Mouse (Mus musculus): ENCODE data around the gene Mt3. TPM values are rescaled to one million over a fixed set of nuclear protein-coding genes. Genes with fewer than 3 reads are reported as not detected.

Gene Mt3
- polyA plus RNA-seq (2012; ENCODE audit: insufficient read depth, low replicate concordance) = not detected in 2 replicates

DNA sequence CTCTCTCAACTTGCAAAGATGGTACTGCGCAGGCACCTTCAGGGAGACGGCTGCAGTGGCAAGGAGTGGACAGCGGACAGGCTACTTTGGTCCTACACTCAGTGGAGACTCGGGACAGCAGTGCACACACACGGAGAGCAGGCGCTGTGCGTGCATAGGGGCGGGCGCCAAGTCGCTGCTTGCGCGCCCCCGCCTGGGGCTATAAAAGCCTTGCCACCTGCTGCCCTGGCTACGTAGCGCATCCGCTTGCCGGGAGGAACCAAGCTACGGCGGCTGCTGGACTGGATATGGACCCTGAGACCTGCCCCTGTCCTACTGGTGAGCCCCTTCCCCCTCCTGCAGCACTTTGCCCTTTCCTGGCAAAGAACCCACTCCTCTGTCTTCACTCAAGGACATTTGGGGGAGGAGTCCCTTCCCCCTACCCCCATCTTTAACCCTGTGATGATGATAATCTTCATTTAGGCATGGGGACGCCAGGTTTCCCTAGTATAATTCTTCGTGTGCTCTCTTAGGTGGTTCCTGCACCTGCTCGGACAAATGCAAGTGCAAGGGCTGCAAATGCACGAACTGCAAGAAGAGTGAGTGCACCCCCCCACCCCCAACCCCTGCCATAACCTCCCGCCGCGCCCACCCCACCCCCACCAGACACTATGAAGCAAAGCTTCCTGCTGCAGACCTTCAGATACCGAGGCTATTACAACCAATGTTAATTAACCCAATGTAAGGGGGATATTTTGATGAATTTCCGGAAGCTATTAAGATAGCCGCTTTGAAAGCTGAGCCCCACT, at the start of gene Mt3:
Gene Mt3, plus strand, starts transcription at position 95 of the 788 bp plus-strand sequence.
- H3K9me3 ChIP-seq = no peaks in the 10 kb centered on the region
- TF ChIP-seq GATA1 (IDR thresholded peaks at IDR 0.05; ENCODE audit: borderline replicate concordance, low read length) (no peak), FLI1 (IDR thresholded peaks at IDR 0.05; ENCODE audit: low read length) (no peak)
- peak within 1 kb of the TSS; percentile 89 for H3K4me3 ChIP-seq (replicated peaks)
- H3K36me3 ChIP-seq (replicated peaks; ENCODE audit: low read length) = no peaks in the 10 kb centered on the region
- peaks cover 37% of the 10 kb centered on the region for H3K4me1 ChIP-seq
- peaks cover 55% of the 10 kb centered on the region for H3K27me3 ChIP-seq (replicated peaks)

DNA sequence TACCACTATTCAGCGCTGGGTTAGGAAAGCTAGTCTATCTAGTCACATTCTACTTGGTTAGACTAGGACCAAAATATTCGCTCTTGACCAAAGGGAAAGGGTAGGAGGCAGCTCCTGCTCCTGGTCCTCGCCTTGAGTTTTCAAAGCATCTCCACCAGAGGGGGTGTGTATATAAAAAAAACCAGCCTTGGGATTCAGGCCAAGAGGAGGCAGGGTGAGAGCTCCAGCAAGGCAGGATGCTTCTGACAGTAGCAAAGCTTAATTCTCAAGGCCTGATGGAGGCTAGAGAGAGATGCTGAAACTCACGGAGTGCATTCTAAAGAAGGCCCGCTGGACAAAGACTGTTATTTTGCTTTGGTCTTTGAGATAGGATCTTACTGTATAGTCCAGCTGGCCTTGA, 48.3 kb upstream of the Mt3 start:
- TF ChIP-seq GATA1 (IDR thresholded peaks at IDR 0.05; ENCODE audit: borderline replicate concordance, low read length) = no peak
- H3K27me3 ChIP-seq (replicated peaks) = peaks cover 27% of the 10 kb centered on the region
- no peaks in the 10 kb centered on the region for H3K36me3 ChIP-seq (replicated peaks; ENCODE audit: low read length)
- H3K9me3 ChIP-seq = peaks cover 3% of the 10 kb centered on the region; the same call in 1 of the 2 replicates
- no peak overlapping the region for H3K4me3 ChIP-seq (replicated peaks)
- H3K4me1 ChIP-seq = peaks cover 19% of the 10 kb centered on the region

DNA sequence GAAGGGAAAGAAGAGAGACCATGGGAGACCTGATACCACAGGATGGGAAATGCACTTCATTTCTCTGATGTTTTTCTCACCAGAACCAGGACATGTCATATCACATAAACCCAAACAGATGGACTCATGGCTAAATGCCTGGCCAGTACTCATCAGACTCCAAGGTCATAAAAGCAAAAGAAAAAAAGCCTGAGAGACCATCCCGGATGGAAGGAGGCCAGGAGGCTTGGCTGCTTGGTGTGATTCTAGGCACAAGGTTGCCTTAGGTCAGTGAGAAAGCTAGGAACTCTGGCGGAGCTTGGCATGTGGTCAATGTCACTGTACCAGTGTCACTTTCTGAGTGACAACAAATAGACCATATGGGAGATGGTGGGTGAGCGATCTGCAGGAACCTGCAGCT, 44.5 kb upstream of the Mt3 start:
- peaks cover 39% of the 10 kb centered on the region for H3K4me1 ChIP-seq
- H3K9me3 ChIP-seq = peaks cover 3% of the 10 kb centered on the region; the same call in 1 of the 2 replicates
- TF ChIP-seq FLI1 (IDR thresholded peaks at IDR 0.05; ENCODE audit: low read length) (no peak), GATA1 (IDR thresholded peaks at IDR 0.05; ENCODE audit: borderline replicate concordance, low read length) (no peak)
- peaks cover 7% of the 10 kb centered on the region for H3K27me3 ChIP-seq (replicated peaks)
- no peak overlapping the region for H3K4me3 ChIP-seq (replicated peaks)
- H3K36me3 ChIP-seq (replicated peaks; ENCODE audit: low read length) = no peaks in the 10 kb centered on the region

DNA sequence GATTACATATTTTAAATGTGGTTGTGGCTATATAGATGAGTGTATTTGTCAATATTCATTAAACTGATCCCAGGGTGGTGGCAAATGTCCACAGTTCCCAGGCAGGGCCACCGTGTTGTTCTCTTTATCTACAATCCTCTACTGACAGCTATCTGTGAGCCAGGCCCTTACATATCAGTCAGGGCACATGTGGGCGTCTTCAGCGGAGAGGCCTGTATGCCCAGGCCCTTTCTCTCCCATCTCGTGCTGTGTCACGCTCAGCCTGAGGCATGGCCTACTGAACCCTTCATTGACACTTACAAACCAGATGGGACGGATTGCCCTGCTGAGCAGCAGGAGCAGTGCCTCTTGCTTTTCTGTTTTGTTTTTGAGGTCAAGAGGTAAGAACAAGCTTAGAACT, 43.0 kb upstream of the Mt3 start:
- no peak for TF ChIP-seq GATA1 (IDR thresholded peaks at IDR 0.05; ENCODE audit: borderline replicate concordance, low read length)
- no peak for TF ChIP-seq FLI1 (IDR thresholded peaks at IDR 0.05; ENCODE audit: low read length)
- H3K4me3 ChIP-seq (replicated peaks) = no peak overlapping the region
- no peaks in the 10 kb centered on the region for H3K36me3 ChIP-seq (replicated peaks; ENCODE audit: low read length)
- no peaks in the 10 kb centered on the region for H3K9me3 ChIP-seq
- peaks cover 51% of the 10 kb centered on the region for H3K4me1 ChIP-seq
- peaks cover 2% of the 10 kb centered on the region for H3K27me3 ChIP-seq (replicated peaks)

DNA sequence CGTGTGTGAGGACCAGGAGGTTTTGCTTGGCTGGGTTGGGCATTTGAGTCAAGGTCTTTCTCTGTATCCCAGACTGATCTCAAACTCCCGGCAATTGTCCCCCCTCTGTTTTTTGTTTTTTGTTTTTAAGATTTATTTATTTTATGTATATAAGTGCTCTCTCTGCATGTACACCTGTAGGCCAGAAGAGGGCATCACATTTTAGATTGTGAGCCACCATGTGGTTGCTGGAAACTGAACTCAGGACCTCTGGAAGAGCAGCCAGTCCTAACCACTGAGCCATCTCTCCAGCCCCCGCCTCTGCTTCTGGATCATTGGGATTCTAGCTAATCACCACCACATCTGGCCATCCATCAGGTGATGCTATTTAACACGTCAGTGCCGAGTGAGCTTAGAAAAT, 42.6 kb upstream of the Mt3 start:
- Histone ChIP-seq H3K36me3 (replicated peaks; ENCODE audit: low read length) (no peaks in the 10 kb centered on the region), H3K9me3 (no peaks in the 10 kb centered on the region), H3K4me1 (peaks cover 55% of the 10 kb centered on the region), H3K27me3 (replicated peaks) (no peaks in the 10 kb centered on the region), H3K4me3 (replicated peaks) (no peak overlapping the region)
- TF ChIP-seq GATA1 (IDR thresholded peaks at IDR 0.05; ENCODE audit: borderline replicate concordance, low read length) (no peak), FLI1 (IDR thresholded peaks at IDR 0.05; ENCODE audit: low read length) (no peak)

DNA sequence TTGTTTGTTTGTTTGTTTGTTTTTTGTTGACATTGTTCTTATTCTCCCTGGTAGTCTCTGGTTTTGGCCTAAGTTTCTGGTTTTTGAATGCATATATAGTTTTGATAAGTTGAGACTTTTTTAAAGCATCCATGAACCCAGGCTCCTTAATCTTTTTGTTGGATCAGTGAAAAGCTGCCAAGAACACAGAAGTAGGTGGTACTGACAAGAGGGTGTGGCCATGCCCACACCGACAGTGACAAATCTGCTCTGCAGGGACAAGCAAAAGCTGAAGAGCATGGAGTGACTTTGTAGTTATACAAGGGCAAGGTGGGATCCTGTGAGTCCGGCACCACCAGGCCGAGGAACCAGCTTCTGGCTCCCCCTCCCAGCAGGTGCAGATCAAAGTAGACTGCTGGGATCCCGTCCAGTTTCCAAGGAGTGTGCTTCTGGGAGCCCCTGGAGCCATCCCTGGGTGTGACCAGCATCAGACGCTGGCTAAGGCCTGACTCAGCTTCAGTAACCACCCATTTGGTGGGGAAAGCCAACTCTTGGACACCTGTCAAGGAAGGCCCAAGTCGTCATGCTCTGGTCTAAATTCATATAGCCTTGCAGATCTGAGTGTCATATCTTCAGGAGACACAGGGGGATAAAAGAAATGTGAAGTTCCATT, 41.8 kb upstream of the Mt3 start:
- H3K4me1 ChIP-seq = peaks cover 56% of the 10 kb centered on the region
- no peaks in the 10 kb centered on the region for H3K36me3 ChIP-seq (replicated peaks; ENCODE audit: low read length)
- no peak overlapping the region for H3K4me3 ChIP-seq (replicated peaks)
- H3K9me3 ChIP-seq = no peaks in the 10 kb centered on the region
- TF ChIP-seq GATA1 (IDR thresholded peaks at IDR 0.05; ENCODE audit: borderline replicate concordance, low read length) (no peak), FLI1 (IDR thresholded peaks at IDR 0.05; ENCODE audit: low read length) (no peak)
- no peaks in the 10 kb centered on the region for H3K27me3 ChIP-seq (replicated peaks)

DNA sequence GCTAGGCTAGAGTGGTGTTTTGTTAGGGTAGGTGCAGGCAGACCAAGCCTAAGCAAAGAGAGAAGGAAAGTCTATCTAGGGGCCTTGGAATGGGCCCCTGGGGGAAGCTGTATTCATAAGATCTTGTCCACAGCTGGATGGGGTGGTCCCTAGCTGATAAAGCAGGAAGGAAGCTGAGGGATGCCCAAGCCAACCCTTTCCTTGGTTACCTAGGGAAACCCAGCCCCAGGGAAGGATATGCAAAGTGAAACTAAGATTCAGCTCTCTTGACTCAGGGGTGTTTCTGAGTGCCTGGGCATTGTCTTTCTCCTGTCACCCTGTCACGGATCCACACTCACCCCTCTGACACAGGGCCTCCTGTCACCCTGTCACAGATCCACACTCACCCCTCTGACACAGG, 39.0 kb upstream of the Mt3 start:
- Histone ChIP-seq H3K27me3 (replicated peaks) (peaks cover 5% of the 10 kb centered on the region), H3K9me3 (no peaks in the 10 kb centered on the region), H3K36me3 (replicated peaks; ENCODE audit: low read length) (no peaks in the 10 kb centered on the region), H3K4me1 (peaks cover 56% of the 10 kb centered on the region), H3K4me3 (replicated peaks) (peak overlapping the region; percentile 83)
- TF ChIP-seq FLI1 (IDR thresholded peaks at IDR 0.05; ENCODE audit: low read length) (no peak), GATA1 (IDR thresholded peaks at IDR 0.05; ENCODE audit: borderline replicate concordance, low read length) (no peak)

DNA sequence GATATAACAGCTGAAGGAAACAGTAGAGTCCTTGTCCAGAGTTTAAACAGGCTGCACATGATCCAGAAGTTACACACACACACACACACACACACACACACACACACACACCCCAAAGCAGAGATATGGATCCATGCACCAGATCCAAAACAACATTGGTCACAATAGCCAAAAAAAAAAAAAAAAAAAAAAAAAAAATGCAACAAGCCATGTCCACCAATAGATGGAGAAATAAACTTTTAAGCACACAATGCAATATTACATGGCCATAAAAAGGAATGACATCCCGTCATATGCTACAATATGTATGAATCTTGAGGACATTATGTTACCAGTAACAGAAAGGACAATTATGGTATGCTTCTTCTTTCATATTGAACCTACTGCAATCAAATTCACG, 38.4 kb upstream of the Mt3 start:
- H3K4me3 ChIP-seq (replicated peaks) = peak overlapping the region; percentile 83
- no peaks in the 10 kb centered on the region for H3K9me3 ChIP-seq
- TF ChIP-seq FLI1 (IDR thresholded peaks at IDR 0.05; ENCODE audit: low read length) (no peak), GATA1 (IDR thresholded peaks at IDR 0.05; ENCODE audit: borderline replicate concordance, low read length) (no peak)
- peaks cover 5% of the 10 kb centered on the region for H3K27me3 ChIP-seq (replicated peaks)
- no peaks in the 10 kb centered on the region for H3K36me3 ChIP-seq (replicated peaks; ENCODE audit: low read length)
- peaks cover 61% of the 10 kb centered on the region for H3K4me1 ChIP-seq

DNA sequence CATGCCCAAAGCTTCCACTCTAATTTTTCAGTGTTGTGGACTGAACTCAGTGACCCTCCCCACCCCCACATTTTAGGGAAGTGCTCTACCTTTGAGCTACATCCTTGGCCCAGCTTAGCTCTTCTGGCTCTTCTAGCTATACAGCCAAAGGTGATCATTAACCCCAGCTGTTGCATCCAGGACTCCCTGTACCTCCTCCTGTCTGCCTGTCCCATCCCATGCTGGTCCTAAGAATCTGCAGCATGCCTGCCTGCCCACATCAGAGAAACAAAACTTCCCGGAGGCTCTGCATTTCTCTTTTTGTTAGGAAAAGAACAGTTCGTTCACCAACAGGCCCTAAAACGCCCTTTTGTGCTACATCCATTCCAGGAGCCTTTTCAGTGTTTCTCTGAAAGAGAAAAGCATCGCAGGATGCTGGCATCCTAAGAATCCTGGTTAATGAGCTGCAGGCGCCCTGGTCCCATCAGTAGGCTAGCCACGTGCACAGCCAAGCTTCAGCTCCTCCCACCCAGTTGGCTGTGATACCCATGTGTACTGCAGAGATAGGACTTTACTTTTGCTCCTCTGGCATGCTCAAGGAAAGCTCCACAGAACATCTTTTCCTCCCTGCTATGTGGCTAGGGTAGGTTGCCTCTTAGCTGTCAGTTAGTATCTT, 33.5 kb upstream of the Mt3 start:
- TF ChIP-seq FLI1 (IDR thresholded peaks at IDR 0.05; ENCODE audit: low read length) (no peak), GATA1 (IDR thresholded peaks at IDR 0.05; ENCODE audit: borderline replicate concordance, low read length) (no peak)
- Histone ChIP-seq H3K27me3 (replicated peaks) (peaks cover 15% of the 10 kb centered on the region), H3K4me1 (peaks cover 57% of the 10 kb centered on the region), H3K9me3 (no peaks in the 10 kb centered on the region), H3K4me3 (replicated peaks) (no peak overlapping the region), H3K36me3 (replicated peaks; ENCODE audit: low read length) (no peaks in the 10 kb centered on the region)

GRCm38 (mm10) chr8:94121625-94122024, 30.8 kb upstream of the Mt3 start:
- TF ChIP-seq FLI1 (IDR thresholded peaks at IDR 0.05; ENCODE audit: low read length) (no peak), GATA1 (IDR thresholded peaks at IDR 0.05; ENCODE audit: borderline replicate concordance, low read length) (no peak)
- Histone ChIP-seq H3K36me3 (replicated peaks; ENCODE audit: low read length) (no peaks in the 10 kb centered on the region), H3K4me1 (peaks cover 45% of the 10 kb centered on the region), H3K4me3 (replicated peaks) (no peak overlapping the region), H3K27me3 (replicated peaks) (peaks cover 26% of the 10 kb centered on the region), H3K9me3 (no peaks in the 10 kb centered on the region)
